Mouse (Mus musculus): ENCODE measurements around the gene Wdr91. TPM values are rescaled to one million over a fixed set of nuclear protein-coding genes. Genes with fewer than 3 reads are reported as not detected.

Wdr91 gene
- polyA plus RNA-seq, 1 experiment from 2014 or later = 8.3 TPM

DNA sequence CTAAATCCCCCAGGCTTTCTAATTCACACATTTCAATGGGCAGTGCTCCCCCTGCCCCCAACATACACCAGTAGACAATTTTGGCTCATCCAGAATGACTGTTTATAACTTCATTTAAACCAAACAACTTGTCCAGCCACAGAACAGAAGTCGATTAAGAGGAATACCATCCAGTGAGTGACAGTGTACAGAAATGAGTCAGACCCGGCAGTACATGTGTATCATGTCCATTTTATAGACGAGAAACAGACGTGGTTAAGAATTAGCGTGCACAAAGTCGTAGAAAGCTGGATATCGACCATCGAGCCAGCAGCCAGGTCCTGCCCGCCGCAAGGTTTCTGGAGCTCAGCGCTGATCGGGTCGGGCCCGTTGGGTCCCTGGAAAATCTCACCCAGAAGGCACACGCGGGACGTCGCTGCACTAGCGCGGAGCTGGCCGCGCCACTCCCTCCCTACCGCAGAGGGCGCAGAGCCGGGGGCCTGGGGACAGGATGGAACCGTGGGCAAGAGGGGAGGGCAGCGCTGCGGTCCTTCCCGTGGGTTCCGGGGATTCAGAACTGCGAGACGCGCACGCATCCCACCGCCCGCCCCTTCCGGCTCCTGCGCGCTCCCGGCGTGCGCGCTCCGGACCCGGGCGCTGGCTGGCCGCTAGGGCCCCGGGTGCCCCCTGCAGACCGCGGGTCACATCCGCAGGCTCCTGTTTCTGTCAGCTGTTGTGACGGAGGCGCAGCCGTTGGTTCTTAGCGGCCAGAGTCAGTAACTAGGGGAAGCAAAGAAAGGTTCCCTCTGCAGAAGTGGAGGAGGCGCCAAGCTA lies 33.0 kb downstream of the Wdr91 start, which contains the start of gene Cyren:
Cyren (minus strand) TSS at position 552 of the 813 bp plus-strand sequence.
- Histone ChIP-seq H3K9me3 (replicated peaks; ENCODE audit: control insufficient read depth, low read length) (no peaks in the 10 kb centered on the region), H3K27ac (ENCODE audit: low read length) (peak within 1 kb of the TSS; percentile 95), H3K4me2 (ENCODE audit: low read depth, low read length) (peak within 1 kb of the TSS; percentile 66), H3K27me3 (ENCODE audit: control insufficient read depth, insufficient read depth, low read length) (no peaks in the 10 kb centered on the region), H3K9ac (ENCODE audit: low read length) (peak within 1 kb of the TSS; percentile 94), H3K4me3 (ENCODE audit: low read length) (peak within 1 kb of the TSS; percentile 82), H3K4me1 (ENCODE audit: control insufficient read depth, insufficient read depth, low read length) (peaks cover 34% of the 10 kb centered on the region), H3K36me3 (ENCODE audit: control insufficient read depth, insufficient read depth) (peaks cover 4% of the 10 kb centered on the region; the same call in 1 of the 2 replicates)
- peak; percentile 87 for ATAC-seq (replicated peaks; ENCODE audit: extremely low read depth, insufficient read depth, low FRiP score)
- WGBS = under 1% methylated on average over 55 of the region's 56 CpGs

DNA sequence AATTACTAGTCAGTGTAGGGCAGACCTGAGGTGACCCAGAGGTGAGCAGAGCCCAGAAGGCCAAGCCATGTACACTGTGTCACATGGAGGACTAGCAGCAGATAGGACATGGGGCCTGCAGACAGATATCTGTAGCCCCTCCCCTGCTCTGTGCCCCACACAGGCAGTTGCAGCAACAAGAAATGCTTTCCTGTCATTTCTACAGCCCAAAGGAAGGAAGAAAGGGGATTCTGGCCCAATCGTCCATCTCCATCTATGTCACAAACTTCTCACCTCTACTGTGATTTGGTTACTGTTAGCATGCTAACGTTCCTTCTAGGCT lies 33.9 kb downstream of the Wdr91 start:
- no peaks in the 10 kb centered on the region for H3K9me3 ChIP-seq (replicated peaks; ENCODE audit: control insufficient read depth, low read length)
- H3K36me3 ChIP-seq (ENCODE audit: control insufficient read depth, insufficient read depth) = peaks cover 2% of the 10 kb centered on the region; the same call in 1 of the 2 replicates
- peak overlapping the region; percentile 82 for H3K4me3 ChIP-seq (ENCODE audit: low read length)
- peaks cover 34% of the 10 kb centered on the region for H3K4me1 ChIP-seq (ENCODE audit: control insufficient read depth, insufficient read depth, low read length)
- peak overlapping the region; percentile 66 for H3K4me2 ChIP-seq (ENCODE audit: low read depth, low read length)
- WGBS = 14% methylated on average over 2 of the region's 2 CpGs
- no peak for ATAC-seq (replicated peaks; ENCODE audit: extremely low read depth, insufficient read depth, low FRiP score)
- H3K27ac ChIP-seq (ENCODE audit: low read length) = peak overlapping the region; percentile 95
- H3K9ac ChIP-seq (ENCODE audit: low read length) = peak overlapping the region; percentile 94
- no peaks in the 10 kb centered on the region for H3K27me3 ChIP-seq (ENCODE audit: control insufficient read depth, insufficient read depth, low read length)

DNA sequence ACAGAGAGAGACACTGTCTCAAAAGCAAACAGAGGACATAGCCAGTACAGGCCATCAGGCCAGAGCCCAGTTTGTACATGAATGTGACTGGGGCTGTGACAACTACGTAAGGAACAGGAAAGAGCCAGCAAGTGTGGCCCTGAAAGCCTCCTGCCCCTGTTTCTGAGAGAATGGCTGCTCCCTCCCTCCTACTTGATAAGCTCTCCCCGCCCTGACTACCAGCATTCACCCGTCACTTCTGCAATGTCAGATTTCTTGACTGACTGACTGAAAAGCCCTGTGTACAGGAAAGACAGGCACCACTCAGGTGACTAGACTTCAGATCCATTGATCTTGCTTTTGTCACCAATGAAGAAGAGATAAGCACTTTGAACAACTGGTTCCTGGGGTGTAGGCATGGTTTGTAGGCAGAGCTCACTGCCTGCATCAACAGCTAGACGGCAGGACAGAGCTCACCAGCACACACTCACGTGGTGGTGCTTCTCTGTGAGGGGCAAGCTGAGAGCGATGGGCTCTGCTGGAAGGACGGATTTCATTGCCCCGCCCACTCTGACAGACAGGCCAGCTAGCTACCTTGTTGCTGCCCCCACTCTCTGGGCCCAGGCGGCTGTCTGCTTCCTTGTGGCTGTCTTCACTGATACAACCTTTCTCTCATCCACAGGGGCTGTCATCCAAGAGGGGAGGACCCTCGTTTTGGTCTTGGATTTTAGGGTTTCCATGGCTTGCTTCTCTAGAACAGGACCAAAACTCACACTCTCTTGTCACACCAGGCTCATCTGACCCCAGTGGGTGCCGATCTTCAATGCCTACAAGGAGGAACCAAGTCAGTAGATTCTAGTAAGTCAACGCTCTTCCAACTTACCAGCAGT lies 34.5 kb downstream of the Wdr91 start:
- Histone ChIP-seq H3K4me3 (ENCODE audit: low read length) (no peak overlapping the region), H3K36me3 (ENCODE audit: control insufficient read depth, insufficient read depth) (peaks cover 2% of the 10 kb centered on the region; the same call in 1 of the 2 replicates), H3K27ac (ENCODE audit: low read length) (peak overlapping the region; percentile 86), H3K4me2 (ENCODE audit: low read depth, low read length) (peak overlapping the region; percentile 66; the same call in 1 of the 2 replicates), H3K9ac (ENCODE audit: low read length) (peak overlapping the region; percentile 23; the same call in 1 of the 2 replicates), H3K9me3 (replicated peaks; ENCODE audit: control insufficient read depth, low read length) (no peaks in the 10 kb centered on the region), H3K4me1 (ENCODE audit: control insufficient read depth, insufficient read depth, low read length) (peaks cover 34% of the 10 kb centered on the region), H3K27me3 (ENCODE audit: control insufficient read depth, insufficient read depth, low read length) (no peaks in the 10 kb centered on the region)
- WGBS = 44% methylated on average over 12 of the region's 12 CpGs
- ATAC-seq (replicated peaks; ENCODE audit: extremely low read depth, insufficient read depth, low FRiP score) = no peak

DNA sequence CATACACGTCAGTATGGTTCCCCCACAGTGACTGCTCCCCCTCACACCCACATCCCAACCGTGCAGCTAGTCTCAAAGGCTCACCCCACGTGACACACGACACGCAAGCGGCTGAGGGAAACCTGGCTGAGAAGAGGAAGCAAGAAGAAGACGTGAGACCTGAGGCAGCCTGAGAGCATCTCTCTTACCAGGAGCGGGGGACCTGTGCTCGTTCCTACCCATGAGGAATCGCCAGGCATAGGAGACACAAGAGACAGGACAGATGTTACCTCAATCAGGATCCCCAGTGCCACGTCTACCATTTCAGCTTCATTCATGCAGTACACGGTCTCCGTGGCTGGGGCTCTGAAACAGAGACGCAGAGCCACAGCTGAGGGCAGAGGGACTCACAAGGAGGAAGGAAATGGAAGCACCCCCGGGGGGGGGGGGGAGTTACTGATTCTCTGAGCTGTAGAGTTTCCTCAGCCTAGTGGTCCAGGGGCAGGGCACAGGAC lies 35.4 kb downstream of the Wdr91 start:
- Histone ChIP-seq H3K36me3 (ENCODE audit: control insufficient read depth, insufficient read depth) (peaks cover under 1% of the 10 kb centered on the region; the same call in 1 of the 2 replicates), H3K27ac (ENCODE audit: low read length) (peak overlapping the region; percentile 86), H3K4me1 (ENCODE audit: control insufficient read depth, insufficient read depth, low read length) (peaks cover 34% of the 10 kb centered on the region), H3K4me2 (ENCODE audit: low read depth, low read length) (peak overlapping the region; percentile 7; the same call in 1 of the 2 replicates), H3K9ac (ENCODE audit: low read length) (peak overlapping the region; percentile 48; the same call in 1 of the 2 replicates), H3K4me3 (ENCODE audit: low read length) (no peak overlapping the region), H3K27me3 (ENCODE audit: control insufficient read depth, insufficient read depth, low read length) (no peaks in the 10 kb centered on the region), H3K9me3 (replicated peaks; ENCODE audit: control insufficient read depth, low read length) (no peaks in the 10 kb centered on the region)
- WGBS = 77% methylated on average over 15 of the region's 15 CpGs
- ATAC-seq (replicated peaks; ENCODE audit: extremely low read depth, insufficient read depth, low FRiP score) = no peak

DNA sequence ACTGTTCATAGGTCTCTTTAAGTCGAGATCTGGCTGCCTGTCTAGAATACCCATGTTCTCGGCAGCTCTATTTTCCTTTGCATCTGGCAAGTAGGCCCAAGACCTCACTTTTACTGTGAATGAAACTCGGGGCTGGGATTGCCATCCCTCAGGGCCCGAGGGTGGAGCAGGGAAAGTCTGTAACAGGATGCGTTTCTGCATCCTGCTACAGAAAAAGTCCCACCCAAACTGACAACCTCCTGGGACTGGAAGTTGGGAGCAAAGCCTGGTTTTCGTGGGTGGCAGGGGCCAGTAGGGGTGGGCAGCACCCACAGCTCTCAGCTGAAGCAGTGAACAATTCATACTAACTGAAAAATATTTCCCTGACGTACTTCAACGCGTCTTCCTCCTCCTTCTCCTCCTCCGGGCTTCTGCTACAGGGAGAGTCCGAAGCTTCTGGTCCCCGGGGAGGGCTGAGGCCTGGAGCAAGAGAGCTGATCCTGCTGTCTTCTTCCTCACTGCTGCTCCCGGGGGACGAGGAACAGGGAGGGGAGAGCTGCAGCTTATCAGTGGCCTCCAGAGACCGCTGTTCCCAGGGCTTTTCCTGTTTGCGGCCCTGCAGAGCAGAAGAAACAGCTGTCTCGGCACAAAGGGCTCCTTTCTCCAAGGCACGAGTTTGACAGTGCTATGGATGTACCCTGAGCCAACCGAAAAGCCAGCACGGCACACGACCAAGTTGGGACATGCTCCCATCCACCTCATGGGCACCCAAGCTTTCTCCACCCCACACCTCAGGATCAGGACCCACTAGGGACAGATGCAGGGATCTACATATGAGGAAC lies 36.4 kb downstream of the Wdr91 start:
- Histone ChIP-seq H3K4me3 (ENCODE audit: low read length) (no peak overlapping the region), H3K4me1 (ENCODE audit: control insufficient read depth, insufficient read depth, low read length) (peaks cover 43% of the 10 kb centered on the region), H3K27ac (ENCODE audit: low read length) (peak overlapping the region; percentile 86), H3K36me3 (ENCODE audit: control insufficient read depth, insufficient read depth) (no peaks in the 10 kb centered on the region), H3K9ac (ENCODE audit: low read length) (peak overlapping the region; percentile 48), H3K9me3 (replicated peaks; ENCODE audit: control insufficient read depth, low read length) (no peaks in the 10 kb centered on the region), H3K27me3 (ENCODE audit: control insufficient read depth, insufficient read depth, low read length) (no peaks in the 10 kb centered on the region), H3K4me2 (ENCODE audit: low read depth, low read length) (peak overlapping the region; percentile 22; the same call in 1 of the 2 replicates)
- 0 out of 2 replicates have a peak, but pooled peaks have one; percentile 7 for ATAC-seq (replicated peaks; ENCODE audit: extremely low read depth, insufficient read depth, low FRiP score)
- WGBS = 40% methylated on average over 21 of the region's 21 CpGs

DNA sequence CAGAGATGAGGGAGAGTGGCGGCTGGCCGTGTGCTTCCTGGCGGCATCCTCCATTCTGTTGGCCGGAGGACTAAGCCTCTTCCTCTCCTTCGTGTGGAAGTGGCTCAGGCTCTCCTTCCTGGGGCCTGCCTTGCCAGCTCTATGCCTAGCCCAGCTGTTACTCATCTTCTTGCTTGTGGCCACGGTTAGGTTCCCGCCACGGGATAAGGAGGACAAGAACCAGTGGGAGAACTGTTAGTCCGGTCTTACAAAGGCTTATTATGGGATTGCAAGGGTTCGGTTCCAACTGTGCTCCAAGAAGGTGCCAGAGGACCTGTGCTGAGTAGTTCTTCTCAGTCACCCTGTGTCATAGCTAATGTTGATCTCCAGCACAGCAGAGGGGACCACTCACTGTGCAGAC lies 37.8 kb downstream of the Wdr91 start:
- 77% methylated on average over 10 of the region's 10 CpGs for WGBS
- Histone ChIP-seq H3K27ac (ENCODE audit: low read length) (no peak overlapping the region), H3K4me1 (ENCODE audit: control insufficient read depth, insufficient read depth, low read length) (peaks cover 46% of the 10 kb centered on the region), H3K36me3 (ENCODE audit: control insufficient read depth, insufficient read depth) (no peaks in the 10 kb centered on the region), H3K27me3 (ENCODE audit: control insufficient read depth, insufficient read depth, low read length) (no peaks in the 10 kb centered on the region), H3K4me3 (ENCODE audit: low read length) (no peak overlapping the region), H3K9ac (ENCODE audit: low read length) (no peak overlapping the region), H3K4me2 (ENCODE audit: low read depth, low read length) (no peak overlapping the region), H3K9me3 (replicated peaks; ENCODE audit: control insufficient read depth, low read length) (no peaks in the 10 kb centered on the region)
- ATAC-seq (replicated peaks; ENCODE audit: extremely low read depth, insufficient read depth, low FRiP score) = no peak

DNA sequence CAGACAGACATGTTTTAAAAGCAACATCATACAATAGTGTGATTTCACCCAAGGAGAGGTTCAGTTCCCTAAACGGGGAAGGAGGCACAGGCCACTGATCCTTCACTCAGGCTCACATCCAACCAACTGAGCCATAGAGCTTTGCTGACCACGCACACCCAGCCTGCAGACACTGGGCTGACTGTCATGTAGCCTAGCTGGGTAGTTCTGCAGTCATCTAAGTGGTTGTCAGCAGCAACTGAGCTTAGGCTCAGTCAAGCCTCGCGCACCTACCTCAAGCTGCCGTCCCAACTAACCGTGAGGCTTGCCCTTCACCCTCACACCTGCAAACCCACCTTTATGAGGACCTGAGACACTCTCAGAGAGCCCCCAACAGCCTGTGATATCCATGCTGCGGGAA lies 38.7 kb downstream of the Wdr91 start:
- no peak for ATAC-seq (replicated peaks; ENCODE audit: extremely low read depth, insufficient read depth, low FRiP score)
- Histone ChIP-seq H3K36me3 (ENCODE audit: control insufficient read depth, insufficient read depth) (no peaks in the 10 kb centered on the region), H3K27me3 (ENCODE audit: control insufficient read depth, insufficient read depth, low read length) (no peaks in the 10 kb centered on the region), H3K4me1 (ENCODE audit: control insufficient read depth, insufficient read depth, low read length) (peaks cover 44% of the 10 kb centered on the region), H3K4me3 (ENCODE audit: low read length) (no peak overlapping the region), H3K27ac (ENCODE audit: low read length) (no peak overlapping the region), H3K9ac (ENCODE audit: low read length) (no peak overlapping the region), H3K9me3 (replicated peaks; ENCODE audit: control insufficient read depth, low read length) (no peaks in the 10 kb centered on the region), H3K4me2 (ENCODE audit: low read depth, low read length) (no peak overlapping the region)
- 84% methylated on average over 7 of the region's 7 CpGs for WGBS

DNA sequence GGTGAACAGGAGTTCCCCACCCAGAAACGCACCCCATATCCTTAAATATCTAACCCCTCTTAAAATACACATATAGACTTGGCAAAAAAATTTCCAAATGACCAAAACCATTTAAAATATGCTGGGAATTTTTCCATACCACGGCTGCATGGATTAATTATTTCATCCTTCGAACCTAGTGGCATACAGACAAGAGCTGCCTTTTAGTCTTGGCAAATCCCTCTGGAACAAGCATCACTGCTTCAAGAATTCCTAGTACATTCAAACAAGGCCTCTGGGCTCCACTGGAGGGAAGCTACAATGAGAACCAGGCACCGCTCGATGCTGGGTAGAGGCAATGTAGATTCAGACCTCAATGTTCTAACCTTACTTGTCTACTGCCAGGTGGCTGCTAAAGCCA lies 40.0 kb downstream of the Wdr91 start:
- H3K4me1 ChIP-seq (ENCODE audit: control insufficient read depth, insufficient read depth, low read length) = peaks cover 36% of the 10 kb centered on the region
- H3K4me2 ChIP-seq (ENCODE audit: low read depth, low read length) = no peak overlapping the region
- 63% methylated on average over 5 of the region's 5 CpGs for WGBS
- H3K27ac ChIP-seq (ENCODE audit: low read length) = no peak overlapping the region
- no peak overlapping the region for H3K9ac ChIP-seq (ENCODE audit: low read length)
- ATAC-seq (replicated peaks; ENCODE audit: extremely low read depth, insufficient read depth, low FRiP score) = no peak
- no peaks in the 10 kb centered on the region for H3K27me3 ChIP-seq (ENCODE audit: control insufficient read depth, insufficient read depth, low read length)
- H3K9me3 ChIP-seq (replicated peaks; ENCODE audit: control insufficient read depth, low read length) = no peaks in the 10 kb centered on the region
- no peak overlapping the region for H3K4me3 ChIP-seq (ENCODE audit: low read length)
- no peaks in the 10 kb centered on the region for H3K36me3 ChIP-seq (ENCODE audit: control insufficient read depth, insufficient read depth)

Measured in heart, embryonic 16.5 days (tissue).